Mouse (Mus musculus) heart, embryonic 11.5 days (tissue): ENCODE measurements around the gene Sipa1l3. TPM values are rescaled to one million over a fixed set of nuclear protein-coding genes. Genes with fewer than 3 reads are reported as not detected.
A peak's percentile ranks its signal among the peaks of the same experiment; 100 is the strongest.

Experiments used
- ATAC-seq: fragments of 200-750 bp; cut with Nextera tagmentation; replicated peaks from 2 replicates; pipeline ENCODE4 v1.8.0; 2017; ENCODE audit warnings: moderate library complexity; ENCODE audit not compliant: insufficient number of reproducible peaks, low FRiP score, low TSS enrichment
- H3K27ac ChIP-seq: fragments of 300-500 bp; sonication (generic); 2 replicates; pipeline ENCODE4 v1.5.1; 2014; ENCODE audit warnings: mild to moderate bottlenecking, low read depth, low read length
- H3K27me3 ChIP-seq: fragments of 300-500 bp; sonication (generic); 2 replicates; pipeline ENCODE4 v1.6.1; 2014; ENCODE audit warnings: mild to moderate bottlenecking, low read length, mixed read lengths; ENCODE audit not compliant: control insufficient read depth, insufficient read depth
- H3K36me3 ChIP-seq: fragments of 300-500 bp; sonication (generic); 2 replicates; pipeline ENCODE4 v1.6.1; 2014; ENCODE audit warnings: mild to moderate bottlenecking, low read length, moderate library complexity, mixed read lengths; ENCODE audit not compliant: control insufficient read depth, insufficient read depth
- H3K4me1 ChIP-seq: fragments of 300-500 bp; sonication (generic); 2 replicates; pipeline ENCODE4 v1.6.1; 2014; ENCODE audit warnings: low read length; ENCODE audit not compliant: control insufficient read depth, insufficient read depth
- H3K4me2 ChIP-seq: fragments of 300-500 bp; sonication (generic); 2 replicates; pipeline ENCODE4 v1.6.1; 2014; ENCODE audit warnings: mild to moderate bottlenecking, moderate library complexity
- H3K4me3 ChIP-seq: fragments of 300-500 bp; sonication (generic); 2 replicates; pipeline ENCODE4 v1.5.1; 2014; ENCODE audit warnings: low read depth, low read length
- H3K9ac ChIP-seq: fragments of 300-500 bp; sonication (generic); 2 replicates; pipeline ENCODE4 v1.6.1; 2014; ENCODE audit warnings: mild to moderate bottlenecking, low read depth, low read length, moderate library complexity
- H3K9me3 ChIP-seq: fragments of 300-500 bp; sonication (generic); replicated peaks from 2 replicates; pipeline ENCODE4 v1.6.1; 2016; ENCODE audit warnings: low read length; ENCODE audit not compliant: control insufficient read depth
- WGBS: fragments of 180-500 bp; shearing (Covaris S2); extraction: QIAGEN DNeasy Blood & Tissue Kit; methylation state at CpG from one replicate; pipeline ENCODE4 v1.1.7; 2014; ENCODE audit not compliant: insufficient replicate concordance; 5-methylcytosine and 5-hydroxymethylcytosine counted together
- polyA plus RNA-seq: library from polyadenylated mRNA; unstranded; fragments of >200 nt; fragmentation: Nextera tagmentation; extraction: Ambion mirVana; gene quantifications from 2 replicates; pipeline ENCODE4 v1.2.1, GENCODE M21; 2014

Gene Sipa1l3
- polyA plus RNA-seq: 4.8 and 5.2 TPM in 2 replicates

DNA sequence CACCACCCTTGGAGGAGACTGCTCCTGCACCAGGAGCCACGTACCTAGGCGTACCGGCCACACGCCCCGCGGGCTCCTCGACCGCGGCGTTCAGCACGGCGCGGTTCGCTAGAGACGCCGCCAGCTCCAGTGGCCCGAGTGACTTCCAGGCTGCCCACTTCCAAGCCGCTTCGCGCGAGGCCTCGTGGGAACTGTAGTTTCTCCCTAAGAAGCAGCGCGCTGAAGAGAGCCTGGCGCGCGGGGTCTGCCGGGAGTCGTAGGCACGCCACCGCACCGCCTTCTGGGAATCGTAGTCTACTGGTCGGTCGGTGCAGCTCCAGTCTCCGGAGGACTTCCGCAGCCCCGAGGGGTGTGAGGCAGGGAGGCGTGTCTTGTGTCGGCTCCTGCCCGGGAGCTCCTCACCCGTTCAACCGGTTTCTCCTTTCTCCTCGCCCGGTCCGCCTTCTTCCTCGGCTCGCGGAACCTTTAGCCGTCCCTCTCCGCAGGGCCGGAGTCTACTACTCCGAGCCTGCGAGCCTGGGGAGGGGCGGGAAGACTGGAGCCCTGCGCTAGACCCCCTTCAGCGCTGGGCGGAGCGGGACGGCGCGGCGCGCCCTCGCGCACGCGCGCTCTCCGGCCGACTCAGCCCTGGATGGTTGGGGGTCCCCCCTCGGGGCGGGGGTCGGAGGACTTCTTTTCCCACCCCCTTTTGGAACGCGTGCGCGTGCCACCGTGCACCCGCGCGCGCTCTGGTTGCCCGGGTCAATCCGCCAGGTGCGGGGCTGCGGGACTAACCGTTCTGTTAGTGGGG is at the start of gene Sipa1l3:
Gene Sipa1l3 (minus strand): TSS at position 221 of the 790 bp plus-strand sequence.
- no peak within 1 kb of the TSS for H3K27ac ChIP-seq

GRCm38 (mm10) chr7:29563006-29563405 is 44.6 kb upstream of the Sipa1l3 start:
- no peaks in the 10 kb centered on the region for H3K4me1 ChIP-seq
- H3K27me3 ChIP-seq: no peaks in the 10 kb centered on the region
- WGBS: 84% methylated on average over 10 of the region's 10 CpGs
- no peak overlapping the region for H3K9ac ChIP-seq
- H3K36me3 ChIP-seq: no peaks in the 10 kb centered on the region
- no peak overlapping the region for H3K27ac ChIP-seq
- H3K9me3 ChIP-seq: 0 out of 2 replicates have a peak, but pooled peaks cover 3% of the 10 kb centered on the region
- H3K4me3 ChIP-seq: no peak overlapping the region
- no peak for ATAC-seq
- H3K4me2 ChIP-seq: no peak overlapping the region

More for the DNA sequence above, at the start of gene Sipa1l3:
- WGBS: under 1% methylated on average over 88 of the region's 88 CpGs
- peaks cover 43% of the 10 kb centered on the region for H3K27me3 ChIP-seq
- peaks cover 4% of the 10 kb centered on the region for H3K4me1 ChIP-seq
- peak within 1 kb of the TSS; percentile 54 for H3K4me3 ChIP-seq
- peak within 1 kb of the TSS; percentile 88 for H3K4me2 ChIP-seq
- peak; percentile 98 for ATAC-seq
- H3K9me3 ChIP-seq: no peaks in the 10 kb centered on the region
- no peaks in the 10 kb centered on the region for H3K36me3 ChIP-seq
- peak within 1 kb of the TSS; percentile 63 for H3K9ac ChIP-seq

DNA sequence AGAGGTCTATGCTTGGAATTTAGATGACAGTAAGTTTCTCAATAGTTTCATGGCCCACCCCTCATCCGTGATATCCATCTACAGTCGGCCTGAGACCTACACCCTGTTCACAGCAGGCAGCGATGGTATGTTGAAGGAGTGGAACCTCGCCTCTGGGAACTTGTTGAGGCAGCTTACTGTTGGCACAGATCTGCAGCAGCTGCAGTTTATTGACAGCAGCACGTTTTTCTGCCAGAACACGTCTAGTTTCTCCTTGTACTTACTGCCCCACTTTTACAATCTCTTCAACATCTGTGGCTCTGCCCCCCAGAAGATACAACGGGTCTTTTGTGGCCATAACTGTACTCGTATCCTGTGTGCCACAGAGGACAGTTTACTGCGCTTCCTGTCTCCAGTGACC is 42.6 kb upstream of the Sipa1l3 start:
- ATAC-seq: no peak
- H3K27ac ChIP-seq: no peak overlapping the region
- H3K27me3 ChIP-seq: no peaks in the 10 kb centered on the region
- H3K9me3 ChIP-seq: no peaks in the 10 kb centered on the region
- H3K4me2 ChIP-seq: no peak overlapping the region
- no peak overlapping the region for H3K9ac ChIP-seq
- H3K4me1 ChIP-seq: no peaks in the 10 kb centered on the region
- H3K4me3 ChIP-seq: no peak overlapping the region
- H3K36me3 ChIP-seq: no peaks in the 10 kb centered on the region
- 75% methylated on average over 9 of the region's 9 CpGs for WGBS

DNA sequence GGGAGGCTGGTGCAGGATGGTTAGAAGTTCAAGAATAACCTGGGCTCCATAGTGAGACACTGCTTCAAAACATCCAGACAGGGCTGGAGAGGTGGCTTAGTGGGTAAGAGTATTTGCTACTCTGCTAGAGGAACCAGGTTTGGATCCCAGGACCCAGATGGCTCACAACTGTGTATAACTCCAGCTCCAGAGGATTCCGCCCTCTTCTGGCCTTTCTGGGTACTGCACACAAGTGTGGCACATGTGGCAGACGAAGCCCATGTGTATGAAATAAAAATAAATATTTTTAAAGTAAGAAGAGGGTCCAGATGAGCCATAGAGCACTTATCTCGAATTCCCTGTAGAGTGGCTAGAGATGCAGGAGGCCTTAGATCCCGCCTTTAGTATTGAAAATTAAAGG is 40.8 kb upstream of the Sipa1l3 start:
- no peaks in the 10 kb centered on the region for H3K9me3 ChIP-seq
- H3K27ac ChIP-seq: no peak overlapping the region
- ATAC-seq: no peak
- no peak overlapping the region for H3K4me3 ChIP-seq
- no peaks in the 10 kb centered on the region for H3K4me1 ChIP-seq
- H3K9ac ChIP-seq: no peak overlapping the region
- H3K27me3 ChIP-seq: no peaks in the 10 kb centered on the region
- H3K4me2 ChIP-seq: no peak overlapping the region
- WGBS: 60% methylated on average over 4 of the region's 4 CpGs
- no peaks in the 10 kb centered on the region for H3K36me3 ChIP-seq

GRCm38 (mm10) chr7:29558744-29559143 is 40.3 kb upstream of the Sipa1l3 start:
- WGBS: 74% methylated on average over 1 of the region's 1 CpGs

DNA sequence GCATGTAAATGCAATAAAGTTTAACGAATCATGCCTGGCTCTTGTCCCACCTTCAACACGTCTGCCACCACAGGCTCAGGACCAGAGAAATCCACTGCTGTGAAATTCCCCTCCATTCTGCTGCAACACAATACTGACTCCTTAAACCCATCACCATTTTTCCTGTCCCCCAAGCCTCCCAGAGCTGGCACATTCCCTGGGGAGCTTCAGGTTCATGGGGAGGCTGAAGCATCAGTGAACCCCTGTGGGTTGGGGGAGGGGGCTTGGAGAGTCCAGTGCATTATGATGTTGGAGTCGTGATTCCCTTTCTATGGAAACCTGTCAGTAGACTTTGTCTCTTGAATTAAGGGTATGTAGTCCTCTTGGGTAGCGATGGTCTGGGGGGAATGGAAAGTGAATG is 37.8 kb upstream of the Sipa1l3 start:
- H3K4me2 ChIP-seq: no peak overlapping the region
- no peak for ATAC-seq
- H3K9me3 ChIP-seq: no peaks in the 10 kb centered on the region
- no peak overlapping the region for H3K9ac ChIP-seq
- no peaks in the 10 kb centered on the region for H3K27me3 ChIP-seq
- H3K36me3 ChIP-seq: no peaks in the 10 kb centered on the region
- H3K4me3 ChIP-seq: no peak overlapping the region
- H3K27ac ChIP-seq: no peak overlapping the region
- 65% methylated on average over 4 of the region's 4 CpGs for WGBS
- H3K4me1 ChIP-seq: no peaks in the 10 kb centered on the region

More at GRCm38 (mm10) chr7:29558744-29559143, 40.3 kb upstream of the Sipa1l3 start:
- Histone ChIP-seq H3K4me3 (no peak overlapping the region), H3K36me3 (no peaks in the 10 kb centered on the region), H3K9ac (no peak overlapping the region), H3K4me2 (no peak overlapping the region), H3K27ac (no peak overlapping the region), H3K9me3 (no peaks in the 10 kb centered on the region), H3K4me1 (no peaks in the 10 kb centered on the region), H3K27me3 (no peaks in the 10 kb centered on the region)
- no peak for ATAC-seq

DNA sequence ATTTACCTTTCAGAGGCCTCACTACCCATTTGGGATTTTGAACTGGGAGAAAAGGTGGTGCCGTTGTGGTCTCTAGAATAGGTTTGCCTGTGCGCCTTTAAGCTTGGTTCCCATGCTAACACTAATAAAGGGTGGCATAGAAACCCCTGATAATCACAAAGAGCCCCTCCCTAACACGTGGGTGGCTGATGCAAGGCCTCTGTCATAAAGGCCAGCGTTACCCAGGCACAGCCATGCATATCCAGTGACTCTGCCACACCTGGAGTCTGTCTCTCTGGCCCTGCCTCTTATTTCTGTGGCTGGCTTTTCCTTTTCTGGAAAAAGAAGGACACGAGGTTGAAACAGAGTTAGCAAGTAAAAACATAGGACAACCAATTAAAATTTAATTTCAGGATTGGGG is 37.1 kb upstream of the Sipa1l3 start:
- ATAC-seq: no peak
- Histone ChIP-seq H3K27me3 (no peaks in the 10 kb centered on the region), H3K9ac (no peak overlapping the region), H3K27ac (no peak overlapping the region), H3K9me3 (no peaks in the 10 kb centered on the region), H3K4me2 (no peak overlapping the region), H3K4me3 (no peak overlapping the region), H3K4me1 (no peaks in the 10 kb centered on the region), H3K36me3 (no peaks in the 10 kb centered on the region)
- 71% methylated on average over 5 of the region's 5 CpGs for WGBS

DNA sequence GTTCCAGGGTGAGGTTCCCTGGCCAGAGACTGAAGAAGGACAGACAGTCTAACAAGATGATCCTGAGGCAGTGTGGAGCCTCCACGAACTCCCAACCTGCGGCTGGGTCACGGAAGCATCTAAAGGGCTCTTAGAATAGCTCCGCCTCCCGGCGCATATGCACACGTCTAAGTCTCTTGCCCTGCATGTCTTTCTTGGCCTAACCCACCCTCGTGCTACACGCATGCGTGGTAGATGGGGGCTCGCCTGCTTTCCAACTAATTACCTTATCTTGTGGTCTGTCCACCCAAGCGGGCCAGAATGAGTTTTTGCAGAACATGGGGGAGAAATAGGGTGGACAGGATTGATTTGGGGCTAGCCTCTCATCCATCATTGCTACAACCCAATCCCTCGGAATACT is 36.6 kb upstream of the Sipa1l3 start:
- no peak overlapping the region for H3K9ac ChIP-seq
- H3K4me1 ChIP-seq: no peaks in the 10 kb centered on the region
- H3K27me3 ChIP-seq: no peaks in the 10 kb centered on the region
- no peak for ATAC-seq
- no peak overlapping the region for H3K27ac ChIP-seq
- no peaks in the 10 kb centered on the region for H3K9me3 ChIP-seq
- no peaks in the 10 kb centered on the region for H3K36me3 ChIP-seq
- no peak overlapping the region for H3K4me3 ChIP-seq
- H3K4me2 ChIP-seq: no peak overlapping the region
- WGBS: 84% methylated on average over 13 of the region's 13 CpGs

GRCm38 (mm10) chr7:29550691-29551090 is 32.2 kb upstream of the Sipa1l3 start:
- no peaks in the 10 kb centered on the region for H3K27me3 ChIP-seq
- H3K4me1 ChIP-seq: no peaks in the 10 kb centered on the region
- no peak overlapping the region for H3K27ac ChIP-seq
- H3K36me3 ChIP-seq: no peaks in the 10 kb centered on the region
- ATAC-seq: no peak
- whole genome bisulfite sequencing: 54% methylated on average over 3 of the region's 3 CpGs
- no peak overlapping the region for H3K4me2 ChIP-seq
- no peaks in the 10 kb centered on the region for H3K9me3 ChIP-seq
- no peak overlapping the region for H3K9ac ChIP-seq
- H3K4me3 ChIP-seq: no peak overlapping the region
